Mouse (Mus musculus): ENCODE measurements around the gene H1f0. TPM values are rescaled to one million over a fixed set of nuclear protein-coding genes. Genes with fewer than 3 reads are reported as not detected.

The H1f0 gene
- total and polyA plus RNA-seq, 3 experiments = 33.5 to 213 (median 46.8) TPM

DNA sequence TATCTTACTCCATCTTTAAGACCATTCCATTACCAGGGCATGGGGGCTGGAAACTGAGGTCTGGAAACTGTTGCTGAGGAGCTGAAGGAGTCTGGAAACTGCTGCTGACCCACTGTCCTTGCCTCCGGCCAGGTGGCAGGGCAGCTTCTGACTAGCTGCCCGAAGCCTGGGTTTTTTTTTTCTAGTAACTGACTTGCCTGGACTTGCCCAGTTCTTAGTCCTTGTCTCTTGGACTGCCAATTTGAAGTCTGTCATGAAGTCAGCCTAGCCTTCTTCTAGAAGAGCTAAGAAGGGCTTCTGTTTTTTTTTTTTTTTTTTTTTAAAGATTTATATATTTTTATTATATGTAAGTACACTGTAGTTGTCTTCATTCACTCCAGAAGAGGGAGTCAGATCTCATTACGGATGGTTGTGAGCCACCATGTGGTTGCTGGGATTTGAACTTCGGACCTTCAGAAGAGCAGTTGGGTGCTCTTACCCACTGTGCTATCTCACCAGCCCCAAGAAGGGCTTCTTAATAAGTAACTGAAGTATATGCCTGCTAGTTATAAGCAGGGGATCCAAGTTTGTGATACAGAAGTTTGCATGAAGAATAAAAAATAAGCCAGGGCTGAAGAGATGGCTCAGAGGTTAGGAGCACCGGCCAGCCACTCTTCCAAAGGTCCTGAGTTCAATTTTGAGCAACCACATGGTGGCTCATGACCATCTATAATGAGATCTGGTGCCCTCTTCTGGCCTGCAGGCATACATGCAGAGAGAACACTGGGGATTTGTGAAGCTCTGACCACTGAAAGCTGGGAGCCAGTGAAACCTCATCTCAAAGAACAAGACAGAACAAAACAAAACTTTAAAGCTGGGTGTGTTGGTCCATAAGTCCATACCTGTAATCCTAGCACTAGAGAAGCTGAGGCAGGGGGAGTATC is 43.1 kb downstream of the H1f0 start (continued):
- TF ChIP-seq GATA1 (IDR thresholded peaks at IDR 0.05; ENCODE audit: low read depth, low read length) (no peak), TCF12 (IDR thresholded peaks at IDR 0.05; ENCODE audit: low read depth, low read length) (no peak), USF2 (IDR thresholded peaks at IDR 0.05; ENCODE audit: borderline replicate concordance in 1 of 2, insufficient read depth in 1 of 2, low read depth in 1 of 2, low read length in 2 of 2) (no peak)

DNA sequence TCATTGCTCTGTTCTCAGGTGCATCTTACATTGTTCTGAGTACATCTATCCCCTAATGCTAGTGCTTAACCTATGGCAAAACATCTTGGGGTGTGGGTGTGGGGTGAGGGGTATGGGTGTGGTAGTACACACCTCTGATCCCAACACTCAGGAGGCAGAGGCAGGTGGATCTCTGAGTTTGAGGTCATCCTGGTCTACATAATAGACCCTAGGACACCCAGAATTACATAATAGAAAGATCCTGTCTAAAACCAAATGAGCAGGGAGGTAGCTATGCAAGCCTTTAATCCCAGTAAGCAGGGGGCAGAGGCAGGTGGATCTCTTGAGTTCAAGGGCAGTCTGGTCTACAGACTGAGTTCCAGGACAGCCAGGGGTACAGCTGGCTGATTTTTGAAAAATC is 45.5 kb downstream of the H1f0 start:
- Histone ChIP-seq H3K9me3 (replicated peaks; ENCODE audit: insufficient read depth, low read length) (no peaks in the 10 kb centered on the region), H3K27ac (ENCODE audit: control insufficient read depth, low read depth, low read length) (no peak overlapping the region), H3K9ac (ENCODE audit: control insufficient read depth, low read depth, low read length, poor library complexity, severe bottlenecking) (no peak overlapping the region), H3K79me2 (ENCODE audit: control insufficient read depth, insufficient read depth, low read length, poor library complexity) (peaks cover 29% of the 10 kb centered on the region), H3K4me3 (ENCODE audit: control insufficient read depth in 1 of 2, insufficient read depth in 1 of 2, low read depth in 2 of 2, low read length in 2 of 2) (no peak overlapping the region), H3K4me1 (ENCODE audit: control insufficient read depth in 1 of 2, insufficient read depth in 2 of 2, low read length in 2 of 2) (peaks cover under 1 to 26% of the 10 kb centered on the region in 2 experiments), H3K36me3 (ENCODE audit: control insufficient read depth in 1 of 2, insufficient read depth in 2 of 2, low read length in 2 of 2) (peaks cover 8 to 17% of the 10 kb centered on the region in 2 experiments), H3K27me3 (ENCODE audit: control insufficient read depth in 1 of 2, insufficient read depth in 2 of 2, low read length in 2 of 2) (no peaks in the 10 kb centered on the region)
- TF ChIP-seq MYB (IDR thresholded peaks at IDR 0.05; ENCODE audit: low read depth, low read length) = no peak
- TF ChIP-seq MAX (IDR thresholded peaks at IDR 0.05; ENCODE audit: low read length) = no peak
- no peak for TF ChIP-seq MAZ (IDR thresholded peaks at IDR 0.05; ENCODE audit: low read depth, low read length)
- no peak for TF ChIP-seq TAL1 (IDR thresholded peaks at IDR 0.05; ENCODE audit: low read length)
- no peak for TF ChIP-seq MAFK (IDR thresholded peaks at IDR 0.05; ENCODE audit: borderline replicate concordance, low read depth, low read length)
- no peak for TF ChIP-seq SIN3A (IDR thresholded peaks at IDR 0.05; ENCODE audit: low read length)
- TF ChIP-seq CHD2 (IDR thresholded peaks at IDR 0.05; ENCODE audit: low read length) = no peak
- no peak for TF ChIP-seq HCFC1 (IDR thresholded peaks at IDR 0.05; ENCODE audit: low read depth, low read length)
- TF ChIP-seq UBTF (IDR thresholded peaks at IDR 0.05; ENCODE audit: borderline replicate concordance, insufficient read depth, low read depth, low read length) = no peak
- no peak for TF ChIP-seq KAT2A (conservative IDR thresholded peaks at IDR 0.05; ENCODE audit: low read depth, low read length)
- no peak for TF ChIP-seq USF1 (IDR thresholded peaks at IDR 0.05; ENCODE audit: low read depth, low read length)
- TF ChIP-seq MYC (IDR thresholded peaks at IDR 0.05; ENCODE audit: low read depth, low read length) = no peak
- no peak for TF ChIP-seq E2F4 (IDR thresholded peaks at IDR 0.05; ENCODE audit: borderline replicate concordance, low read depth, low read length)
- TF ChIP-seq ETS1 (IDR thresholded peaks at IDR 0.05; ENCODE audit: low read depth, low read length) = no peak
- no peak for TF ChIP-seq ZMIZ1 (IDR thresholded peaks at IDR 0.05; ENCODE audit: low read depth, low read length)
- no peak for TF ChIP-seq POLR2AphosphoS5 (IDR thresholded peaks at IDR 0.05; ENCODE audit: borderline replicate concordance, low read depth, low read length)
- no peak for TF ChIP-seq ZC3H11A (IDR thresholded peaks at IDR 0.05; ENCODE audit: low read depth, low read length)
- no peak for DNase-seq (ENCODE audit: low read depth, low spot score)

Data from MEL (cell line).